Mouse (Mus musculus) kidney, postnatal 25 days (tissue): ENCODE results near the gene Cdkn1b.
A peak's percentile ranks its signal among the peaks of the same experiment; 100 is the strongest.

Source experiments
- DNase-seq, 2 experiments: peaks; one replicate each; pipeline ENCODE4 v3.0.0; 2021; ENCODE audit warnings: mixed read lengths in 2 of 2

The Cdkn1b gene

GRCm38 (mm10) chr6:134920190-134921013, at the start of gene Cdkn1b:
Gene Cdkn1b (plus strand): TSS chr6:134920401.
- peak; percentile 92 to 97 for DNase-seq

- DNase-seq = no peak
Measured at GRCm38 (mm10) chr6:134870887-134871286, 49.3 kb upstream of the Cdkn1b start.

GRCm38 (mm10) chr6:134872236-134872635, 48.0 kb upstream of the Cdkn1b start:
- DNase-seq = peak; percentile 22 to 67

GRCm38 (mm10) chr6:134873018-134873417, 47.2 kb upstream of the Cdkn1b start:
- peak; percentile 23 to 59 for DNase-seq

- peak; percentile 57 to 71 for DNase-seq
Measured at GRCm38 (mm10) chr6:134876795-134877194, 43.4 kb upstream of the Cdkn1b start.

- no peak for DNase-seq
Measured at GRCm38 (mm10) chr6:134877276-134877675, 42.9 kb upstream of the Cdkn1b start.

GRCm38 (mm10) chr6:134877892-134878291, 42.3 kb upstream of the Cdkn1b start:
- no peak for DNase-seq

GRCm38 (mm10) chr6:134879556-134879955, 40.6 kb upstream of the Cdkn1b start:
- DNase-seq = no peak

- DNase-seq = no peak
Measured at GRCm38 (mm10) chr6:134880046-134880445, 40.2 kb upstream of the Cdkn1b start.

GRCm38 (mm10) chr6:134883661-134884060, 36.5 kb upstream of the Cdkn1b start:
- no peak for DNase-seq

- DNase-seq = no peak
Measured at GRCm38 (mm10) chr6:134885515-134885914, 34.7 kb upstream of the Cdkn1b start.

- DNase-seq = no peak
Measured at GRCm38 (mm10) chr6:134886475-134886874, 33.7 kb upstream of the Cdkn1b start.

GRCm38 (mm10) chr6:134887008-134887407, 33.2 kb upstream of the Cdkn1b start:
- no peak for DNase-seq

GRCm38 (mm10) chr6:134887711-134888449, 32.3 kb upstream of the Cdkn1b start:
- peak in 1 of 2 experiments; percentile 21 for DNase-seq

GRCm38 (mm10) chr6:134888563-134889017, 31.6 kb upstream of the Cdkn1b start:
- DNase-seq = no peak

- no peak for DNase-seq
Measured at GRCm38 (mm10) chr6:134889763-134890162, 30.4 kb upstream of the Cdkn1b start.

GRCm38 (mm10) chr6:134890436-134890835, 29.8 kb upstream of the Cdkn1b start:
- no peak for DNase-seq

GRCm38 (mm10) chr6:134896570-134897436, 23.4 kb upstream of the Cdkn1b start:
- DNase-seq = no peak

GRCm38 (mm10) chr6:134897443-134898094, 22.6 kb upstream of the Cdkn1b start:
- peak; percentile 94 to 96 for DNase-seq

- peak; percentile 92 to 95 for DNase-seq
Measured at GRCm38 (mm10) chr6:134898095-134898965, 21.9 kb upstream of the Cdkn1b start, which contains the start of gene Gpr19. Gene Gpr19 (minus strand): TSS chr6:134898578.

GRCm38 (mm10) chr6:134903368-134903767, 16.8 kb upstream of the Cdkn1b start:
- no peak for DNase-seq
